Mouse (Mus musculus) heart, postnatal 0 days (tissue): ENCODE data around the gene Tmem164.
A peak's percentile ranks its signal among the peaks of the same experiment; 100 is the strongest.

Experiments
- CTCF ChIP-seq: IDR thresholded peaks from 2 replicates; pipeline ENCODE4 v1.5.1; 2016; ENCODE audit warnings: antibody characterized with exemption, control low read depth, low read depth
- EP300 ChIP-seq: IDR thresholded peaks from 2 replicates; pipeline ENCODE4 v1.6.1; 2016; ENCODE audit warnings: antibody characterized with exemption, low read depth

DNA sequence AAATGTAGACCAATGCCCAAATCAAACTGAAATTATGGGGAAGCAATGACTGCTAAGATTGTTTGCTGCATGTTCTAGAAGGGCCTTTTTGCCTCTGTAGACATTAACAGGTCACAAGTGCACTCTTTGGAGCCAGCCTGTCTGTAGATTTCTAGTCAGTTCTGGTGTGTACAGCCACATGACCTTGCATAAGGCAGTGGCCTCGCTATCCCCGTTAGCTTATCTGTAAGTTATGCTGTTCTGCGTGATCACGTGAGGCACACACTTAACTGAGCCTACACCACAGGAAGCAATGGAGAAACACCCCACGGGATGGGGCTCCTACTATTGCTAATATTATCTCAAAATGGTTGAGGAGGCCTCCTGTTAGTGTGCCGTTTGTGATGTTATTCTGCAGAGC lies 97.4 kb downstream of the Tmem164 start:
- TF ChIP-seq CTCF (no peak), EP300 (peak; percentile 88)
